Mouse (Mus musculus) c-Kit-positive CD71-negative TER-119-negative erythroid progenitor cells, embryonic 14.5 days (primary cell): Measurements from ENCODE around the gene Map4.

ENCODE experiments used
- DNase-seq: peaks from one replicate; pipeline ENCODE4 v3.0.0-alpha.2; 2013; ENCODE audit warnings: low read depth

Gene Map4

DNA sequence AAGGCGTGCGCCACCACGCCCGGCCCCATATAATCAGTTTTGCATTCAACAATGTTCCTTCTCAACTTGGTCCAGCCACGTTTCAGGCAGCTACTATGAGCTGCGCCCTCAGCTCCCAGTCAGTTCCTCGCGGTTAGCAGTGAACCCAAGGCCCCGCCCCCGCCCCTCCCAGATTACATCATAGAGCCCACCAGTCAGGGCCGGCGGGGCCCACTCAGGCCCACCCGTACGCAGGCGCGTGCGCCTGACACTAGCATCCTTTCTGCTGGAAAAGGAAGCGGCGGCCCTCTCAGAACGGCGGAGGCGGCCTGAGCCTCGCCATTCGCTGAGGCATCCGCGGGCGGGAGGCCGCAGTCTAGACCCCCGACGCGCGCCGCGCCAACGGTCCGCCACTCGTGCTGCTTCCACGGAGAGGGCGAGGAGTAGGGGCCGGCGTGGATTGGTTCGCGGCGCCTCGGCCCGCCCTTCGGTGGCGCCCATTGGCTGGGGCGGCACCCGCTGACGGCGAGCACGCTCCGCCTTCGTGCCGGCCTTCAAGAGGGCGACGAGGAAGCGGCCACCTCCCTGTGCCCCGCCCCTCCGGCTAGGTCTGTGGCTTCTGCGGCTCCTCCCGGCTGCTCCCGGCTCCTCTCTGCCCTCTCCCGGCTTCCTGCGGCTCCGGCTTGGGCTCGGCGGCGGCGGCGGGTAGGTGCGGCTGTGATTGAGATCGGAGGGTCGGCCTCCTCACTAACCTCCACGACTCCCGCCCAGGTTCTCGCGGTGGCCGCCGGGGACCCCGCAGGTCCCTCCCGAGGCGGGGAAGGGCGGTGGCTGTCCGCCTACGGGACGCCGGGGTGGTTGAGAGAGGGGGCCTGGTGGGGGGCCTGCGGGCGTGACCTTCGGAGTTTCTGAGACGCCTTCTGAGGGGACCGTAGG lies at the start of gene Map4:
Map4 (plus strand) TSS at position 204 of the 915 bp plus-strand sequence.
- peak; percentile 81 for DNase-seq

DNA sequence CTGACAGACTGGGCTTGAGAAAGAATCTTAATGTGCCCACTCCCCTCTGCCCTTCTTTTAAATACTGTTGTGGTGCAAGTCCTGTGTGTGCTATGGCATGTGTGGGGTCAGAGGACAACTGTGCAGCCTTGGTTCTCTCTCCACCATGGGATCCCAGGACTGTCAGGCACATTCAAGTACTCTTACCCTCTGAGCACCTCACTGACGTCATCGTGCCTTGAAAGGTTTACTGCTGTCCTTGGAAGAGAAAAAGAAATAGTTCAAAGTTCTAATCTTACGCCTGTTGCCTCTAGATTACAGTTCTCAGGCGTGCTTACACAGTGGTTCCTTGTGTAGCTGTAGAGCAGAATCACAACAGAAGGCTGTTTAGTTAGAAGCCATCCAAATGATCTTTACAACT lies 45.0 kb upstream of the Map4 start:
- no peak for DNase-seq

DNA sequence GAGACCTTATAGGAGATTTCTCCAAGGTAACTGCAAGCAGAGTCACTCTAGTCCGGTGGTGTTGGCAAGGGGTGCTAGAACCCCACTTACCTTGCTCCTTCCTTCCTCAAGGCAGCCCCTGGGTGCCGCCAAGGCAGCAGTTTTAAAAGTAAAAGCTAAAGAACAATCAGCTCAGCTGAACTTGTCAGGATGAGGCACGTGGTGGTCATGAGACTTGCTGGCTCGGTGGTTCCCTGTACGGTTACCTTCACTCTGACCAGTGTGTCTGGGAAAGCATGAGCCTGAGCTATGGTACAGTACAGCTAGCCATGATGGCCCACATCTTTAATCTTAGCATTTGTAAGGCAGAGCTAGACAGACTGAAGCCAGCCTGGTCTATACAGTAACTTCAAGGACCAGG lies 43.9 kb upstream of the Map4 start:
- no peak for DNase-seq

DNA sequence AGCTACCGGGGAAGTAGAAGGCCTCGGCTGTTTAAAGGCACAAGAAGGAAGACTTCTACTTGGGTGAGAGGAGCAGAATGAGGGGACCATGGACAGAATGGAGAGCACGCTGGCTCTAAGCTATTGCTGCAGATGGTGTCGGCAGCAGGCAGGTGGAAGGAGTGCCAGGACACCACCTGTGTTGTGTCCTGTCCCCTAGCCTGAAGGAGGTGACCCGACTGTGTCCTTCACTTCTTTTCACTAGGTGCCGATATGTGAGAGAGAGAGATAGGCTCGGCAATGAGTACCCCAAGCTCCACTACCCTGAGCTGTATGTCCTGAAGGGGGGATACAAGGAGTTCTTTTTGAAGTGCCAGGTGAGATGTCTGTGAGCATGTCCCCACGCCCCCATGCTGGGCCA lies 39.8 kb upstream of the Map4 start:
- DNase-seq, result no peak

DNA sequence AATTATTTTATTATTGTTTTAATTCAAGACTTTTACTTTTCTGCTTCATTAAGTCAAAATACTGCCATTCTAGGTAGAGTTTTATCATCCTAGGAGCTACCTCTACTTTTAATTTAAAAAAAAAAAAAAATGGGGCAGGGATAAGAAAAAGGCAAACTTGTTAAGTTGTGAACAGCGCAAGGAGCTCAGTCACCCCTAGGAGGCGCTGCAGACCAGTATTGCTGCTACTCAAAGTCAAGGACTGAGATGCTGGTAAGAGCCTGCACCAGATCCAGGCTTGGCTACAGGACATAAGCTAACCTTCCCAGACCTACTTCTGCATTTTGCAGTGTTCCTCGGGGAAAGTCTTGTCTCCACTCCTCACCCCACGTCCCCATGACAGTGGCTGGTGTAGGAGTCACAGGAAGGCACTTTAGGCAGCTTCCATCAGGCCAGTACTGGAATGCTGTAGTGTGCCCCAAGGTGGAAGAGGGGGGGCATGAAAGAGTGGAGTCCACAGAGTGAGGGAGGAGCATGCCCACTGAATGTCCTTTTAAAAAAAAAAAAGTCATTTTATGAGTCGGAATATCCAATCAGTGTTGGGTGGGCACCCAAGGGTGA lies 38.5 kb upstream of the Map4 start:
- DNase-seq, result peak; percentile 69

DNA sequence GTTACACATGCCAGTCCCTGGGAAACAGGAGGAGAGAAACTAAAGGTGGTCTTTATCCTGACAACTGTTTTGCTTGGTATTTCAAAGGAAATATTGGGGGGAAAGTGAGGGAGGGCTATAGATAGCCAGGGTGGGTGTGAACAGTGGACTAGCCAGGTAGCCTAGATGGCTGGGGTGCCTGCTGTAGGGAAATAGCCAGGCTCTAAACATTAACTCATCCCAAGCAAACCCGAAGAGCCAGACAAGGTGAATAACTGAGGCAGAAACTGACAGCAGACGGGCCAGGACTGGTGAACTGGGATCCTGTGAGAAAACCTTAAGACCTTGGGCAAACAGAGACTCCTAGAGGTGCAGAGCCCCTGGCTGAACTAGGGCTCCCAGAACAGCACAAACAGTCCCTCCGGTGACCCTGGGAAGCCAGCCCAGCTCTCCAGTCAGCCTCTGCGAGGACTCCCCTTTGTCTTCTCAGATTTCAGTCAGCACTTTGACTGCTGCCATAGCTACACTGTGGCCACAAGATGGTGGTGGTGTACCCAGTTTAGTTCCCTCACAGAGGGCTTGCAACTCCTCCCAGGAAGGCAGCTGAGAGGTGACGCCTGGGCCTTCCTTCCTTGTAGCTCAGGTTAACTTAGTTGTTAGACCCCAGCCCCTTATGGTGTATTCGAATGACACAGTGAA lies 36.7 kb upstream of the Map4 start:
- peak; percentile 54 for DNase-seq

DNA sequence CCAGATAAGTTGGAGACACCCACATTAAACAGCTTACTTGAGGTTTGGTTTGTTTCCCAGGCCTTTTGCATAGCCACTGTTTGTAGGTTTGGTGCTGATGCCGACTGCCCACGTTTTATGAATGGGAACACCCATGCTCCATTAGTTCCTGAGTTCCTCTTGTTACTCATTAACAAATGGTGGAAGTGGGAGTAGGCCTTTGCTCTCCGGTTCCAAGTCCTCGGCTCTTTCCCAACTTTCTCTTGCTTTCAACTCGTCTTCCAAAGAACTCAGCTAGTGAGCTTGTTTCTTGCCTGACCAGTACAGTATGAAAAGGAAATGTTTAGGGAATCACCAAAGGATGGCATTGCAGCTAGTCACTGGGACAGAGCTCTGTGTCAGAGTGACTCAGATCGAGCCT lies 35.7 kb upstream of the Map4 start:
- DNase-seq, result no peak

DNA sequence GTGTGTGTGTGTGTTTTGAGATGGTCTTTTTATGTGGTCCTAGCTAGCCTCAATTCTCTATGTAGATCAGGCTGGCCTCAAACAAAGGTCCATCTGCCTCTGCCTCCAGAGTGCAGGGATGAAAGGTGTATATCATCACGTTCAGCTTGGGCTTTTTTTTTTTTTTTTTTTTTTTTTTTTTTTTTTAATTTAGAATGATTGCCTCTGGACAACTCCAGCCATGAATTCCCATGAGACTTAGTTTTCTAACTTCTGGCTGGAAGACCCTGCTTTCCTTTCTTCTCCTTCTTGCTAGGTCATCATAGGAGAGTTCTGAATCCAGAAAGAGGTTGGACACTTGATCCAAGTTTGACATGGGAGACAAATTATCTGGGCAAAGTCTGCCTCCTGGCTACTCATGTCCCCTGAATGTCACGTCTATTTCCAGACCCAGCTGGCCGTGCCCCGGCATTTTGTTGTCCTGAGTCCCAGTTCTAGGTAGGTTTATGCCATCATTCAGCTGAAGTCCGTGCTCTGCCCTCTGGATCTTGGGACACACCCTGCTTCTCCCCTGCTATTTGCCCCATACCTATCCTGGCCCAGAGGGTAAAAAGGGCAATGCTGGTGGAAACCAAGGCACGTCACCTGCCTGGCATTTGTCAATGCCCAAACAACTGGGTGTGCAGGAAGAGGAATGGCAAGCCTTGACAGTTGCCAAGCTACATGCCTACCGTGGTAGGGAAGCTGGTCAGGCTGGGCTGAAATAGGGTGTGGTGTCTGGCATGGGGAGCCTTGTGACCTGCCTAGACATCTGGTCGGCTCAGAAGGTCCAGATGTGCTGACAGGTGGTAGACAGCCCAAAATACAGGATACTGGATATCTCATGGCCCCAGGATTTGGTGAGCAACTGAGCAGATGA lies 34.8 kb upstream of the Map4 start:
- no peak for DNase-seq

DNA sequence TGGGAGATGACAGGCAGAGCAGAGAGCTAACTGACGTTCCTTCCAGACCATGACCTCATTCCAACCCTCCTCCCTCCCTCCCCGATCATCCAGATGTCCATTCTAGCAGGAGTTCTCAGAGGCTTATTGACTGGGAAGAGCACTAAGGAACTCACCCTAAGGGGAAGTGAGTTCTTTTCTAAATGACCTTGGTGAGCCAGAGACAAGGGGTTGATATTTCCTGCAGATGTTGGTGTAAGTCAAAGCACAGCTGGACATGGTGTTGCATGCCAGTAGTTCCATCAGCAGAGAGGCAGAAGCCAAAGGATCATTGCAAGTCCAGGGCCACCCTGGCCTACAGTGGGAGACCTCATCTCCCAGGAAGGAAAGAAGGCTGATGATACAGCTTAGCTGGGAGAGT lies 33.2 kb upstream of the Map4 start:
- no peak for DNase-seq

DNA sequence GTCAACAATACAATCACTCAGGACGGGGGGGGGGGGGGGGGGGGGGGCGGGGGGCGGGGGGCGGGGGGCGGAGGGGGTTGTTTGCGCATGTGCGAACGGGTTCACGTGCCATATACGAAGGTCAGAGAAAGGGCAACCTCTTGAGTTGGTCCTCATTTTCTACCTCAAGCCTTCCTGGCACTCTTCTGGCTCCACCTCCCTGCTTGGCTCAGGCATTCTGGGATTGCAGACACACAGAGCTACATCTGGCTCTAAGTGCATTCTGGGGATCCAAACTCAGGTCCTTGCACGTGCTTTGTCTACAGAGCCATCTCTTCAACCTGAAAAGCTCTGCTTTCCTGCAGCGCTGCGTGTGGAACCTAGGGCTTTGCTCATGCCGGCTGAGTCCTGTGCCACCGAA lies 31.9 kb upstream of the Map4 start:
- DNase-seq, result no peak

DNA sequence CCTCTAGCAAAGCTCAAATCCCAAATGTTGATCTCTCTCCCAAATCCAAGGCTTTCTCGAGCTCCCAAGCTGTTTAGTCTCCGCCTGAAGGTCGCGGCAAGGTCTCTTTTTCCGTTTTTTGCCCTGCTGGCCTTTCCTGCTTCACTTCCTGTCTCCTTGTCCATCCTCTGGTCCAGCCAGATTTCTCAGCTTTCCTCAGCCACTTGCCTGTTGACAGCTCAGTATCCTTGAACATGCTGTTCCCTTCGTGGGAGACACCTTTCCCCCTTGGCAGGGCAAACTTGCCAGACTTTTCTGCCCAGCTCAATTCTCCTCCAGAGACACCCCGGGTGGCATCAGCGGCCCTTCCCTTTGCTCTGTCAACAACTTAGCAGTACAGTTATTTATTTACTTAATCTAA lies 31.5 kb upstream of the Map4 start:
- no peak for DNase-seq

DNA sequence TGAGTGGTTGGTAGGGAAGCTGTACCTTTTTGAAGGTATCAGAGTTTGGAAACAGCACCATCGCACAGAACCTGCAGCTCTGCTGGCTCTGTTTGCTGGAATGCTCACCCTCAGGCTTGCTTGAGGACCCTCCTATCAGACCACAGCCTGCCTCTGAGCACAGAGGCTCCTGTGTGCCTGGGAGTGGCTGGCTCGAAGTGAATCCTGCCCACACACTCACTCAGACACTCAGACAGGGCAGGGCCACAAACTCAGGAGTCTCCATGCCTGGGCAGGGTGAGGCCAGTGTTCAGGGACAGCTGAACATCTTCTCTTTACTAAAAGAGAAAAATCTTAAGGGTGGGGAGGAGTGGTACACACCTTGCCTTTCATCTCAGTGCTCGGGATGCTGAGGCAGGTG lies 30.7 kb upstream of the Map4 start:
- no peak for DNase-seq

DNA sequence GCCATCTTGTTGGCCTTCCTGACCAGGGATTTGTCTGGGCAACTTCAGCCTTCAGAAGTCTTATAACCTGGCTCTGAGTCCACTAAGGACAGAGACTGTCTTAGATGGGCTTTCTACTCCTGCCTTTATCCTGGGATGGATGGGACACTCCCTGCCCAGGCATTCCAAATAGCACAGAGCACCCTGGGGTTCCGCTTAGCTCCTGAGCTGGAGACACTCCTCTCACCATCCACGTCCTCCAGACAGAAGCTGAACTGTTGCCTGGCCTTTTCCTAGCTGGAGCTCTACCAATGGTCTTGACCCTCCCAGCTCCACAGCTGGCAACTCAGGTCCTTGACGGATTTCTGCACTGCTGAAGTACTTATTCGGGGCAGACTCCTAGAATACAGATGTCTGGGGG lies 29.0 kb upstream of the Map4 start:
- DNase-seq, result no peak

DNA sequence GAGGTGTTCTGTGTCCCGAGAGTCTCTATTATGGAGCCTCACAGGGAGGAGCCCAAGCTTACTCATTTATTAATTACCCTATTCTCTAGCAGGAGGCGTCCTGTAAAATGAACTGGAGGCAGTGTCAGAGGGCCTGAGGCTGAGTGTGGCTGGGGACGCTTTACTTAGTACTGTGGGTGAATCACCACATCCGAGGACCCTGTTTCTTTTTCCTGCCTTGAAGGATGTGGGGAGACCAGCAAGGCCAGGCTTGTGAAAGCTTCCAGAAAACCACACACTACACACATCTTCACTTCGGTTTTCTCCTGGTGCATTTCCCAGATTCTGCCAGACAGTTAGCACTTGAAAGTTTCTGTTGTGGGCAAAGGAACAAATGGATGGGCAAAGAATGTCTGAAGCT lies 28.5 kb upstream of the Map4 start:
- DNase-seq, result no peak

DNA sequence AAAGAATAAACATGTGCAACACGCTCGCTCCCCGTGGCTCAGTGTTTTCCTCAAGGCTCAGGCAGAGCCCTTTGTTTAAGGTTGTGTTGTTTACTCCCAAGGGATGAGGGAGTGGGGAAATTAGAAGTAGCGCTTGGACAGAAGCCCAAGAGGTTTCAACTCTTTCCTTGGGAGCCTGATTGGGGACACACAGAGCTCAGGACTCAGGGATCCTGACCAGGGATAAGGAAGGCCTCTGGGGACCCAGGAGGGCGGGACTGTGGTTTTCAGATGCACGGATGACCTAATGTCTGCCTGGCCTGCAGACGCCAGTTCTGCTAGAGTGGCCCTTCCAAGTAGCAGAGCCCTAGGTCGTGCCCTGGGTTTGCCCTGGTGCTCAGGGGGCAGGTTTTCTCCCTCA lies 24.0 kb upstream of the Map4 start:
- no peak for DNase-seq

DNA sequence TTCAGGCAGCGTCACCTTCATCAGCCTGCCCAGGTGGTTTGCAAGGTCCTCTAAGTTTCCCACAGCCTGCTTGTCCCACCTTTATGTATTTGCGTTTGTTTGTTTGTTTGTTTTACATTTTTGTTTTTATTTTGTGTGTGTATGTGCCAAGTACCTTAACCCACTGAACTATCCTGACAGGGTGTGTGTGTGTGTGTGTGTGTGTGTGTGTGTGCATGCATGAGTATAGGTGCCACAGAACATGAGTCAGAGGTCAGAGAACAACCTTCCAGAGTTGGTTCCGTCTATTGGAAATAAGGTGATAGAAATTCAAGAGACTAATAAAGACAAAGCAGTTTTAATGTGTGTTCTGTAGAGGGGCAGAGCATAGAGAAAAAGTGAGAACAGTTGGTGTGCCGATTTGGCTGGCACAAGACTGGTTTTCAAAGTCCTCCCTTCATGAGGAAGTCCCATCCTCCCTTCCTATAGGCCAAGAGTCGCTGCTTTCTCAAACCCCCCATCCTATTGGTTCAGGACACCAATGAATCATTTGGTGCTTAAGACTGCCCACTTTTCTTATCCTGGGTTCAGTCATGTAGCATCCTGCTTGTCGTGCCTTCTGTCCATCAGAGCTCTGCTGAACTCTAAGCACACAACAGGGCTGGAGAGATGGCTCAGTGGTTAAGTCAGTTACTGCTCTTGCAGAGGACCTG lies 23.3 kb upstream of the Map4 start:
- no peak for DNase-seq

DNA sequence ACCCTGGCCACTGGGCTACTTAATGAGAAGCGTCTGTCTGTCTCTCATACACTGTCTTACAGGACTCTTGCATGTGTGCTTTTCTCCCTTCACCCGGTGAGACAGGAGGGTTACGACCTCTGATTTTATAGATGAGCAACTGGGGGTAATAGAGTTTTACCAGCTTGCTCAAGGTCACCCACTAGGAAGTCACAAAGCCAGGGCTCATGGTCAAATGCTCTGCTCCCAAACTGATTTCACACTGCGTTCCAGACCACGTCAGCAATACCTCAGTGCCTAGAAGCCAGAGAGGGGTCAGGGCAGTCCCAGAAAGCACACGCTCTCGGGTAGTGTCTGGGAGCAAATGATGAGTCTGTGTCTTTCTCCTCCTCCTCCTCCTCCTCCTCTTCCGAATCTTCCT lies 22.2 kb upstream of the Map4 start:
- no peak for DNase-seq

DNA sequence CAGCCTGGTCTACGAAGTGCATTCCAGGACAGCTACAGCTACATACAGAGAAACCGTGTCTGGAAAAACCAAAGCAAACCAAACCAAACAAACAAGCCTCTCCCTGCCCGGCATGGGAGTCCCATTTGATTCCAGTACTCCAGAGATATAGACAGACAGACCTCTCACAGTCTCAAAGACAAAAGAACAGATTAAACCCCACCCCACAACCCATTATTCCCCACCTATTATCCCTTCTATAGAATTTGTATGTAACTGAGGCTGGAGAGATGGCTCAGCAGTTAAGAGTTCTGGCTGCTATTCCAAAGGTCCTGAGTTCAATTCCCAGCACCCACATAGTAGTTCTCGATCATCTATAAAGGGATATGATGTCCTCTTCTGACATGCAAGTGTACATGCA lies 21.3 kb upstream of the Map4 start:
- DNase-seq, result no peak

DNA sequence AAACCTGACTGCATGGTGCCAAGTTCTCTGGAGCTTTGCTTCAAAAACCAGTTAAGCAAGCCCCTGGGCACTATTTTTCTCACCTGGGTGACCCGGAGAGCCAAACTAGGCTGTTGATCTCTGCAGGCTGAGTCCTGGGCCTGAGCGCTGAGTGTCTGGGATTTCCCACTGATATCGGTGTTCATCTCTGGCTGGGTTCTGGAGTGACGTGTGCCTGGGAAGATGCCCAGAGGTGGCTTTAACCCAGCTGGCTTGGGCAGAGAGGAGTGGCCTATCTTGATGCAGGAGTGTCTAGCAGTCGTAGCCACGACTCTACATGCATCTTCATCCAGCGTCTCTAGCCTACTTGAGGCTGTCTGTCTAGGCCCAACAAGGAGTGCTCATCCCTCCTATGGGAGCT lies 19.5 kb upstream of the Map4 start:
- DNase-seq, result no peak

DNA sequence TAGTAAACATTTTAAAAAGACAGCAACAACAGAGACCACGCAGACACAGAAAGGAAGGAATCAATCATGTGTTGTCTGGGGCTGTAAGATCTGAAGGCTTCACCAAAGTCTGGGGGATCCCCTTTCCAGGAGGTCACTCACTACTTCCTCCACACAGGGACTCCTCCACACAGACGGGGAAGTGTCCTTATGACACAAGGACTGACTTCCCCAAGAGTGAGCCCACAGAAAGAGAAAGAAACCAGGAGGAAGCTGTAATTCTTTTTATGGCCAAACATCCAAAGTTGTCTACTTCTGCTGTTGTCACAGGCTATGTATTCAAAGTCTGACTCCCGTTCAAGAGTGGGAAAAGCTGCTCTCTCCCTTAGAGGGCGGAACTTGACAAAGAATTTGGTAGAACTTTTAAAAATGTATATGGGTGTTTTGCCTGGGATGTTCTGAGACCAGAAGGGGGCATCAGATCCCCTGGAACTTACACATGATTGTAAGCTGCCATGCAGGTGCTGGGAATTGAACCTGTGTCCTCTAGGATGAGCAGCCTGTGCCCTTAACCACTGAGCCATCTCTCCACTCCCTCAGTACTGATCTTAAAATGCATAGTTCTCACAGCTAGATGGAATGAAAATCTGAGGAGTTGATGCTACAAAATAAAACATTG lies 16.9 kb upstream of the Map4 start:
- DNase-seq, result no peak

DNA sequence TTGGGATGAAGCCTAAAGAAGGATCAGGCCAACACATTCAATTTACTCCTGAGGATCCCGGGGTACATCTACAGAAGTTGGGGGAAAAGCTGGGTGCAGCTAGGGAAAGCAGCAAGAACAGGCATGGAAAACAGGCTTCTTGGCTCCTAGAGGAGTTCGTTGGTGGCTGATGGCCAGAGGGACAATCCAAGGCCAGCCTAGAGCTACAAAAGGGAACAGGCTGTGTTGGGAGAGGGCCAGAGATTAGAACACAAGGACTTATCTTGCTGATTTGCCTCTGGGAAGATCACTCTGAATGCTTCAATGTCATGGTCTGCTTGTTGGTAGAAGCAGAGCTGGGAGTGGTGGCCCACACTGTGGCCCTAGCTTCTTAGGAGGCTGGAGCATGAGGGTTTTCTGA lies 13.3 kb upstream of the Map4 start:
- DNase-seq, result no peak
